Mouse (Mus musculus): ENCODE measurements around the gene Herpud1. TPM values are rescaled to one million over a fixed set of nuclear protein-coding genes. Genes with fewer than 3 reads are reported as not detected.
"Not testable (repeated sequence)": the region's sequence is repeated elsewhere in the genome, so short reads cannot be mapped to it uniquely, and the experiment has no call there.

Gene Herpud1
- polyA plus RNA-seq, 1 experiment from 2014 or later = 66.5 TPM

GRCm38 (mm10) chr8:94392648-94393047 lies 6.4 kb downstream of the Herpud1 start:
- H3K27me3 ChIP-seq = no peaks in the 10 kb centered on the region
- H3K27ac ChIP-seq (replicated peaks) = no peak overlapping the region
- 90% methylated on average over 6 of the region's 6 CpGs for WGBS
- H3K4me3 ChIP-seq = no peak overlapping the region
- no peak overlapping the region for H3K9ac ChIP-seq (replicated peaks)
- H3K4me1 ChIP-seq = peaks cover 9% of the 10 kb centered on the region
- peaks cover 68% of the 10 kb centered on the region for H3K36me3 ChIP-seq
- no peak overlapping the region for H3K4me2 ChIP-seq (replicated peaks)
- no peaks in the 10 kb centered on the region for H3K9me3 ChIP-seq
- ATAC-seq (replicated peaks) = no peak

GRCm38 (mm10) chr8:94395851-94396540 lies 9.8 kb downstream of the Herpud1 start:
- Histone ChIP-seq H3K9me3 (no peaks in the 10 kb centered on the region), H3K36me3 (peaks cover 58% of the 10 kb centered on the region), H3K9ac (replicated peaks) (no peak overlapping the region)

GRCm38 (mm10) chr8:94396964-94397657 lies 10.9 kb downstream of the Herpud1 start:
- Histone ChIP-seq H3K4me3 (no peak overlapping the region), H3K4me1 (no peaks in the 10 kb centered on the region), H3K9ac (replicated peaks) (no peak overlapping the region), H3K9me3 (no peaks in the 10 kb centered on the region), H3K36me3 (peaks cover 47% of the 10 kb centered on the region), H3K4me2 (replicated peaks) (no peak overlapping the region), H3K27me3 (no peaks in the 10 kb centered on the region), H3K27ac (replicated peaks) (no peak overlapping the region)
- peak; percentile 26; the same call in 1 of the 2 replicates for ATAC-seq (replicated peaks)
- 71% methylated on average over 11 of the region's 11 CpGs for WGBS

More at GRCm38 (mm10) chr8:94395851-94396540, 9.8 kb downstream of the Herpud1 start:
- H3K4me3 ChIP-seq = no peak overlapping the region
- 87% methylated on average over 6 of the region's 6 CpGs for WGBS
- ATAC-seq (replicated peaks) = no peak
- no peaks in the 10 kb centered on the region for H3K4me1 ChIP-seq
- H3K27ac ChIP-seq (replicated peaks) = no peak overlapping the region
- H3K27me3 ChIP-seq = no peaks in the 10 kb centered on the region
- no peak overlapping the region for H3K4me2 ChIP-seq (replicated peaks)

GRCm38 (mm10) chr8:94398587-94398986 lies 12.3 kb downstream of the Herpud1 start:
- Histone ChIP-seq H3K27ac (replicated peaks) (no peak overlapping the region), H3K9me3 (no peaks in the 10 kb centered on the region), H3K9ac (replicated peaks) (no peak overlapping the region), H3K36me3 (peaks cover 34% of the 10 kb centered on the region), H3K27me3 (no peaks in the 10 kb centered on the region), H3K4me1 (no peaks in the 10 kb centered on the region), H3K4me3 (no peak overlapping the region), H3K4me2 (replicated peaks) (no peak overlapping the region)
- ATAC-seq (replicated peaks) = no peak
- WGBS = 85% methylated on average over 6 of the region's 6 CpGs

- no peak overlapping the region for H3K4me3 ChIP-seq
- H3K9me3 ChIP-seq = no peaks in the 10 kb centered on the region
- H3K4me1 ChIP-seq = no peaks in the 10 kb centered on the region
- no peak for ATAC-seq (replicated peaks)
- H3K4me2 ChIP-seq (replicated peaks) = no peak overlapping the region
- H3K27me3 ChIP-seq = no peaks in the 10 kb centered on the region
- 88% methylated on average over 3 of the region's 3 CpGs for WGBS
- H3K36me3 ChIP-seq = peaks cover 25% of the 10 kb centered on the region
- H3K9ac ChIP-seq (replicated peaks) = no peak overlapping the region
- H3K27ac ChIP-seq (replicated peaks) = no peak overlapping the region
Measured at GRCm38 (mm10) chr8:94399361-94399953, 13.2 kb downstream of the Herpud1 start.

GRCm38 (mm10) chr8:94399957-94400356 lies 13.7 kb downstream of the Herpud1 start:
- 95% methylated on average over 2 of the region's 2 CpGs for WGBS
- not testable (repeated sequence) for H3K9me3 ChIP-seq; H3K4me2 ChIP-seq (replicated peaks); ATAC-seq (replicated peaks); H3K9ac ChIP-seq (replicated peaks); H3K27me3 ChIP-seq; H3K4me3 ChIP-seq; H3K27ac ChIP-seq (replicated peaks); H3K4me1 ChIP-seq
- H3K36me3 ChIP-seq = peaks cover 20% of the 10 kb centered on the region

GRCm38 (mm10) chr8:94408443-94409080 lies 22.3 kb downstream of the Herpud1 start:
- no peaks in the 10 kb centered on the region for H3K27me3 ChIP-seq
- 75% methylated on average over 8 of the region's 8 CpGs for WGBS
- no peak overlapping the region for H3K4me3 ChIP-seq
- H3K4me2 ChIP-seq (replicated peaks) = no peak overlapping the region
- no peaks in the 10 kb centered on the region for H3K9me3 ChIP-seq
- ATAC-seq (replicated peaks) = no peak
- H3K4me1 ChIP-seq = no peaks in the 10 kb centered on the region
- no peak overlapping the region for H3K9ac ChIP-seq (replicated peaks)
- no peaks in the 10 kb centered on the region for H3K36me3 ChIP-seq
- no peak overlapping the region for H3K27ac ChIP-seq (replicated peaks)

GRCm38 (mm10) chr8:94409523-94409922 lies 23.3 kb downstream of the Herpud1 start:
- H3K27me3 ChIP-seq = no peaks in the 10 kb centered on the region
- 89% methylated on average over 7 of the region's 7 CpGs for WGBS
- no peak for ATAC-seq (replicated peaks)
- no peaks in the 10 kb centered on the region for H3K4me1 ChIP-seq
- no peaks in the 10 kb centered on the region for H3K36me3 ChIP-seq
- no peaks in the 10 kb centered on the region for H3K9me3 ChIP-seq
- no peak overlapping the region for H3K4me2 ChIP-seq (replicated peaks)
- H3K4me3 ChIP-seq = no peak overlapping the region
- H3K9ac ChIP-seq (replicated peaks) = no peak overlapping the region
- no peak overlapping the region for H3K27ac ChIP-seq (replicated peaks)

GRCm38 (mm10) chr8:94412518-94412917 lies 26.3 kb downstream of the Herpud1 start:
- H3K27me3 ChIP-seq = no peaks in the 10 kb centered on the region
- no peaks in the 10 kb centered on the region for H3K36me3 ChIP-seq
- no peak overlapping the region for H3K4me2 ChIP-seq (replicated peaks)
- H3K4me3 ChIP-seq = no peak overlapping the region
- no peak overlapping the region for H3K27ac ChIP-seq (replicated peaks)
- no peak for ATAC-seq (replicated peaks)
- H3K9me3 ChIP-seq = no peaks in the 10 kb centered on the region
- H3K9ac ChIP-seq (replicated peaks) = no peak overlapping the region
- WGBS = 90% methylated on average over 6 of the region's 6 CpGs
- H3K4me1 ChIP-seq = no peaks in the 10 kb centered on the region

GRCm38 (mm10) chr8:94413509-94413908 lies 27.3 kb downstream of the Herpud1 start:
- Histone ChIP-seq H3K27ac (replicated peaks) (no peak overlapping the region), H3K9ac (replicated peaks) (no peak overlapping the region), H3K4me1 (no peaks in the 10 kb centered on the region), H3K4me3 (no peak overlapping the region), H3K4me2 (replicated peaks) (no peak overlapping the region), H3K27me3 (no peaks in the 10 kb centered on the region), H3K9me3 (no peaks in the 10 kb centered on the region), H3K36me3 (no peaks in the 10 kb centered on the region)
- WGBS = 86% methylated on average over 6 of the region's 6 CpGs
- no peak for ATAC-seq (replicated peaks)

- no peaks in the 10 kb centered on the region for H3K36me3 ChIP-seq
- WGBS = 84% methylated on average over 2 of the region's 2 CpGs
- ATAC-seq (replicated peaks) = no peak
- no peak overlapping the region for H3K27ac ChIP-seq (replicated peaks)
- H3K4me1 ChIP-seq = no peaks in the 10 kb centered on the region
- no peak overlapping the region for H3K4me3 ChIP-seq
- no peaks in the 10 kb centered on the region for H3K27me3 ChIP-seq
- H3K9me3 ChIP-seq = no peaks in the 10 kb centered on the region
- no peak overlapping the region for H3K4me2 ChIP-seq (replicated peaks)
- no peak overlapping the region for H3K9ac ChIP-seq (replicated peaks)
Measured at GRCm38 (mm10) chr8:94415218-94415617, 29.0 kb downstream of the Herpud1 start.

GRCm38 (mm10) chr8:94418017-94418416 lies 31.8 kb downstream of the Herpud1 start:
- 80% methylated on average over 9 of the region's 9 CpGs for WGBS
- H3K36me3 ChIP-seq = no peaks in the 10 kb centered on the region

More at GRCm38 (mm10) chr8:94418017-94418416, 31.8 kb downstream of the Herpud1 start:
- no peak overlapping the region for H3K4me3 ChIP-seq
- H3K27ac ChIP-seq (replicated peaks) = no peak overlapping the region
- no peak overlapping the region for H3K4me2 ChIP-seq (replicated peaks)
- H3K9ac ChIP-seq (replicated peaks) = no peak overlapping the region
- H3K4me1 ChIP-seq = no peaks in the 10 kb centered on the region
- H3K9me3 ChIP-seq = no peaks in the 10 kb centered on the region
- H3K27me3 ChIP-seq = no peaks in the 10 kb centered on the region
- no peak for ATAC-seq (replicated peaks)

Data from forebrain, embryonic 15.5 days (tissue).